Mouse (Mus musculus): ENCODE results near the gene Rell1.

DNA sequence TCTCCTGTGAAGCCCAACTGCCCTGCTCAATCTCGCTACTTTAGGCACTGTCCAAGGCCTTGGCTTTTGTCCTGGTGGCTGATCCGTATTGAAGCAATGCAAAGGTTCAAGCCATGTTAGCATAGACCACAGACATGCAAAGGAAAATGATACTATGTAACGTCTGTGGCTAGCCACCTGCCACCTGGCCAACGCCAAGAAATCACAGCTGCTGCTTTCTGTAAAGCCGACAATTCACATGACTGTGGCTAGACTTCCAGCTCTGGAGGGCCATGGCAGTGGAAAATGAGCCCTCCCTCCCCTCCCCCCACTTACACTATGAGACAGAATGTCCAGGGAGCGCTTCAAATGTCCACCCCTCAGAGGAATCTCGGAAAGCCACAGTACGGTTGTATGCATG, 11.1 kb downstream of the Rell1 start:
- TF ChIP-seq POLR2A (IDR thresholded peaks at IDR 0.05; ENCODE audit: insufficient read depth, low read depth, low read length), result no peak
- TF ChIP-seq EP300 (IDR thresholded peaks at IDR 0.05; ENCODE audit: insufficient read depth, low read depth, low read length), result no peak
- no peak for TF ChIP-seq CTCF (IDR thresholded peaks at IDR 0.05)
